Mouse (Mus musculus) cerebellum, adult 2 months (tissue): Measurements from ENCODE around the gene Gm3854.

Experiments used
- CTCF ChIP-seq: fragments of 200-500 bp; IDR thresholded peaks from 2 replicates; pipeline ENCODE4 v1.5.1; 2011; ENCODE audit warnings: low read depth, mild to moderate bottlenecking, control low read depth, low read length, moderate library complexity, borderline replicate concordance; ENCODE audit not compliant: insufficient read depth
- POLR2A ChIP-seq: fragments of 200-500 bp; IDR thresholded peaks from 2 replicates; pipeline ENCODE4 v1.6.1; 2011; ENCODE audit warnings: low read length, control low read depth, borderline replicate concordance; ENCODE audit not compliant: insufficient read depth

- TF ChIP-seq CTCF (no peak), POLR2A (no peak)
These were observed 565 bp downstream of the Gm3854 start for GRCm38 (mm10) chr7:6344124-6344523.
